In the genomic region with DNA sequence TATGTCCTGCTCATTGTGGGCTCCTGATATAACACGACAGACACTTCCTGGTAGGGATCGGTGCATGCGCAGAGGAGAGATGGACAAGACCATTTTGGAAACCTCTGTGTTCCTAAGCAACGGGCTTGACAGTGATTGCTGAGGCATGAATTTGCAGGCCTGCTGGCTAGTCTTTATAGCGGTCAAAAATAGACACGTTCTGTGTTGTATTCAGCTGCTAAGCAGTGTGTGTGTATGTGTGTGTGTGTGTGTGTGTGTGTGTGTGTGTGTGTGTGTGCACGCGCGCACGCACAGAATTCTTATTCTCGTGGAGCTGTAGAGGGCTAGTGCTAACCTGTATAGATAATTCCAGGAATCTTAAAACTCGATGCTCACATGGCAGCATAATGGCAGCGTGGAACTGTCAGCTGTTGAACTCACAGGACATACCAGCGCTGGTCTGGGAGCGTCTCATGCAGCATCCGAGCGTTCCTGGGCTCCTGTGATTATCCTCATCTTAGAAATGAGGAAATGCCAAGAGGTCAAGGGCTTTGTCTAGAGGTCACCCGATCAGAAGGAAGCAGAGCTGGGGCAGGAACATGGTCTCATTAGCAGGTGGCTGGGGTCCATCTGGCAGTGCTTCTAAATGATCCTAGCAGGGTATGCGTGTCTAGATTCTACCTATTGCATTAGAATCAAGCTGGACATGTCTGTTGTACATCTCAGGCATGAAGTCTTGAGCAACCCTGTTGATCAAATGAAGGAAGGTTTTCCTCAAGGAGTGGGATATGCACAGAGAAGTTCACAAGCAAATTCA, we compare ENCODE assay signal across 8 mouse cellular contexts.
A peak's percentile ranks its signal among the peaks of the same experiment; 100 is the strongest.
DNase-seq lines count a peak whose midpoint lies in the region; ATAC-seq lines count a peak whose summit lies in the region.

No protein-coding gene starts in this region.

- H3K27me3 ChIP-seq in hindbrain, embryonic 16.5 days (replicated peaks; ENCODE audit: control insufficient read depth, insufficient read depth, low read length): no peaks in the 10 kb centered on the region

- DNase-seq in embryo, embryonic 10 days (ENCODE audit: low spot score): peak; percentile 26
- DNase-seq in embryo, embryonic 9.5 days (ENCODE audit: extremely low spot score): no peak
- peak; percentile 50 to 69 for DNase-seq in frontal cortex, postnatal 10 days (ENCODE audit: low spot score in 2 of 2)
- peak; percentile 84 for DNase-seq in retina, postnatal 1 day
- no peak for DNase-seq in kidney, postnatal 10 days
- DNase-seq in spleen, adult 18-20 months: no peak
- no peak for DNase-seq in spleen, adult 12 weeks (ENCODE audit: low spot score)

- no peak overlapping the region for H3K4me3 ChIP-seq in hindbrain, embryonic 16.5 days (ENCODE audit: low read length)

- peak overlapping the region; percentile 71 for H3K27ac ChIP-seq in hindbrain, embryonic 16.5 days (ENCODE audit: low read depth, low read length)

- peaks cover 13% of the 10 kb centered on the region for H3K4me1 ChIP-seq in hindbrain, embryonic 16.5 days (ENCODE audit: control insufficient read depth, insufficient read depth, low read depth, low read length)

- no peaks in the 10 kb centered on the region for H3K9me3 ChIP-seq in hindbrain, embryonic 16.5 days (ENCODE audit: control insufficient read depth, low read length)

- H3K36me3 ChIP-seq in hindbrain, embryonic 16.5 days (ENCODE audit: control insufficient read depth, insufficient read depth, low read length): no peaks in the 10 kb centered on the region

- 50% methylated on average over 19 of the region's 19 CpGs for WGBS in hindbrain, embryonic 16.5 days

- H3K9ac ChIP-seq in hindbrain, embryonic 16.5 days (ENCODE audit: low read depth, low read length): no peak overlapping the region

- peak overlapping the region; percentile 2; the same call in 1 of the 2 replicates for H3K4me2 ChIP-seq in hindbrain, embryonic 16.5 days (ENCODE audit: low read length)

- ATAC-seq in hindbrain, embryonic 16.5 days: peak; percentile 85

Comparison
In these comparisons a context has a peak if more than half of its experiments do, and no peak if none do; other contexts are left out.
1. DNase-seq: peak in embryo, embryonic 10 days (single experiment), frontal cortex, postnatal 10 days (2 of 2) and retina, postnatal 1 day (single experiment); none in embryo, embryonic 9.5 days (single experiment), kidney, postnatal 10 days (single experiment), spleen, adult 18-20 months (0 of 2) and spleen, adult 12 weeks (single experiment).